Mouse (Mus musculus): ENCODE measurements at regions not wholly inside any gene's neighbourhood (a gene's known extent, or its start where the extent isn't known, plus 50 kb on each side); places are given as distances from the start of the nearest gene placed in this dataset.

- TF ChIP-seq CEBPB (IDR thresholded peaks at IDR 0.05; ENCODE audit: low read depth) (no peak), CTCF (IDR thresholded peaks at IDR 0.05; ENCODE audit: control insufficient read depth, insufficient read depth, insufficient read length) (no peak), MAX (IDR thresholded peaks at IDR 0.05) (no peak)
These were observed 56.9 kb upstream of the Gm6993 start for GRCm38 (mm10) chr12:31183632-31184031.

All from C2C12 (cell line).